In the genomic region with DNA sequence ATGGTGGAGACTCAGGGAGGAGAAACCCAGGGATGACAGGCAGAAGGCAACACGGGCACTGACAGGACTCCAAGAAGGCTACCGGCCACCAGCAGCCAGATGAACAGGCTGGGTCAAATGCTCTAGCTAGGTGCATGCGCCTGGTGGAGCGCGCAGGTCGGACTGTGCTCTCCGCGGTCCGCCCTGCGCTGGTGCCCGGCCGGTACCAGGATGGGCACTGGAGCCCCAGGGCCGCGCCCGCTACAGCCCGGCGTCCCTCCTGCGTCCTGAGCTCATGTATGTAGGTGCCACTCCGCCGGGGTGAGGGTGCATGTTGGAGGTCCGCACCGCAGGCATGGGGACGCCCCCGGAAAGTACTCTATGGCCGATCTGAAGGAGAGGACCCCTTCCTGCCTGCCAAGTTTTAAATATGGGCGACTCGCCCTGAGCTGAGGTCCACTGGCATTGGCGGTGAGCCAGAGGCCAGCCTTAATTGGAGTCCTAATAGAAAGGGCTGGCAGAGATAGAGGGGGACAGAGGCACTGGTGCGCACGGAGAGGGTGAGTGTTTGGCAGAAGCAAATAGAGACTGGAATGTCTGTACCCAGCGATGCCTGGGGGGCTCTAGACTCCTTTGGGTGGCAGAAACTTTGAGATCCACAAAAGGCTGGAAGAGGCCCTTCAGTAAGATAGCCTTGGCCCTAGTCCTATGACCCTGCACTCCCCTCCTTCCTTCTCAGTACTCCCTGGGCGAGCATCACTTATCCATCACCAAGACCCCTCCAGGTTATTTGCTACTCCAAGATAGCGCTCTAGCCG, we compare ENCODE assay signal across 10 mouse cellular contexts. TPM values are rescaled to one million over a fixed set of nuclear protein-coding genes. Genes with fewer than 3 reads are reported as not detected.
DNase-seq lines count a peak whose midpoint lies in the region; ATAC-seq lines count a peak whose summit lies in the region.
"Had no signal": no experiment of that assay in that cellular context is flagged by ENCODE, and none has a peak within 500 bp of the region (broad histone marks: within the 10 kb centered on the region; RNA-seq: fewer than 3 reads in every experiment).

No protein-coding gene starts in this region.

- WGBS in heart, embryonic 13.5 days: under 1% methylated on average over 34 of the region's 34 CpGs
- under 1% methylated on average over 34 of the region's 34 CpGs for WGBS in forebrain, embryonic 16.5 days

- H3K27me3 ChIP-seq in heart, embryonic 13.5 days (replicated peaks): peaks cover 78% of the 10 kb centered on the region
- peaks cover 49% of the 10 kb centered on the region for H3K27me3 ChIP-seq in forebrain, embryonic 16.5 days (replicated peaks; ENCODE audit: control insufficient read depth, insufficient read depth, low read length)

- H3K4me1 ChIP-seq in heart, embryonic 13.5 days: peaks cover 32% of the 10 kb centered on the region
- H3K4me1 ChIP-seq in forebrain, embryonic 16.5 days (replicated peaks; ENCODE audit: control insufficient read depth, insufficient read depth, low read length): peaks cover 31% of the 10 kb centered on the region

- no peaks in the 10 kb centered on the region for H3K36me3 ChIP-seq in heart, embryonic 13.5 days
- no peaks in the 10 kb centered on the region for H3K36me3 ChIP-seq in forebrain, embryonic 16.5 days (ENCODE audit: control insufficient read depth, insufficient read depth)

- intact Hi-C loops in gastrocnemius, postnatal 36 days (cut with DNase I): no loop called here

- 0 out of 2 replicates have a peak overlapping the region, but pooled peaks have one; percentile 28 for H3K9ac ChIP-seq in heart, embryonic 13.5 days
- peak overlapping the region; percentile 59 for H3K9ac ChIP-seq in forebrain, embryonic 16.5 days (replicated peaks; ENCODE audit: low read depth, low read length)

- no peaks in the 10 kb centered on the region for H3K9me3 ChIP-seq in heart, embryonic 13.5 days
- H3K9me3 ChIP-seq in forebrain, embryonic 16.5 days (ENCODE audit: control insufficient read depth, low read length): no peaks in the 10 kb centered on the region

- H3K4me2 ChIP-seq in heart, embryonic 13.5 days: peak overlapping the region; percentile 86
- H3K4me2 ChIP-seq in forebrain, embryonic 16.5 days (ENCODE audit: low read length): peak overlapping the region; percentile 96

- no peak for ATAC-seq in heart, embryonic 13.5 days (ENCODE audit: extremely low read depth, insufficient number of reproducible peaks, low FRiP score, low TSS enrichment)
- ATAC-seq in forebrain, embryonic 16.5 days: peak; percentile 39
- ATAC-seq in megakaryocyte progenitor cell, adult 5-6 weeks (replicated peaks; ENCODE audit: poor library complexity): peak; percentile 29; the same call in 1 of the 2 replicates
- ATAC-seq in monocyte, adult 5-6 weeks (replicated peaks; ENCODE audit: insufficient number of reproducible peaks, low FRiP score, low TSS enrichment, poor library complexity, severe bottlenecking): no peak
- ATAC-seq: Patski had no signal

- H3K27ac ChIP-seq in heart, embryonic 13.5 days (replicated peaks): no peak overlapping the region
- H3K27ac ChIP-seq in forebrain, embryonic 16.5 days (ENCODE audit: low read length): no peak overlapping the region

- H3K4me3 ChIP-seq in heart, embryonic 13.5 days: peak overlapping the region; percentile 55
- peak overlapping the region; percentile 65 for H3K4me3 ChIP-seq in forebrain, embryonic 16.5 days (replicated peaks; ENCODE audit: low read length)

- no peak for DNase-seq in heart, adult 18-20 months
- DNase-seq in R1 (ENCODE audit: low read depth, low spot score): peak; percentile 44
- no peak for DNase-seq in embryo, embryonic 10 days (ENCODE audit: low spot score)
- no peak for DNase-seq in gastrocnemius, postnatal 36 days

RNA-seq across cellular contexts. Expression of a gene that starts 0.4 kb away (rescaled TPM):
- 0.71 and 0.74 TPM in 2 replicates for polyA plus RNA-seq in heart, embryonic 13.5 days (2015; fragmentation: Nextera tagmentation; extraction: Ambion mirVana)
- not detected for total RNA-seq in heart, adult 18-20 months (2021)
- 3.0 and 4.6 TPM in 2 replicates for polyA plus RNA-seq in forebrain, embryonic 16.5 days (2015; fragmentation: Nextera tagmentation; extraction: Ambion mirVana)
- not detected in 2 replicates for total RNA-seq in megakaryocyte progenitor cell, adult 5-6 weeks (2015)
- total RNA-seq in megakaryocyte progenitor cell, adult 5-6 weeks (2017): not detected in 2 replicates
- not detected in 3 replicates for total RNA-seq in monocyte, adult 5-6 weeks (2017)
- total RNA-seq in gastrocnemius, postnatal 36 days (2021): under 1 TPM in 1 of 2 experiments, not detected in 1; 0.31 TPM
- total RNA-seq: heart, postnatal 14 days had no signal
- polyA plus RNA-seq: Patski had no signal

Comparison
In these comparisons a context has a peak if more than half of its experiments do, and no peak if none do; other contexts are left out.
1. ATAC-seq: peak in forebrain, embryonic 16.5 days (single experiment) and megakaryocyte progenitor cell, adult 5-6 weeks (single experiment); none in heart, embryonic 13.5 days (single experiment) and monocyte, adult 5-6 weeks (single experiment).